Mouse (Mus musculus) gastrocnemius, postnatal 4 days (tissue): ENCODE measurements around the gene Agap2. TPM values are rescaled to one million over a fixed set of nuclear protein-coding genes. Genes with fewer than 3 reads are reported as not detected.

Experiments
- DNase-seq, 2 experiments: peaks; one replicate each; pipeline ENCODE4 v3.0.0; 2021 to 2022; ENCODE audit warnings: low spot score in 2 of 2, mixed read lengths in 2 of 2
- long read RNA-seq, 2 experiments: library from polyadenylated mRNA; stranded (forward); transcript quantifications; one replicate each; pipeline ENCODE4 v2.0.0; 2021
- total RNA-seq, 2 experiments: library from RNA; stranded (reverse); gene quantifications; 2 replicates each; pipeline ENCODE4 v1.2.3; 2021

The Agap2 gene
- total RNA-seq, result 1 to 10 TPM; 1.7 to 2.6 TPM
- long read RNA-seq, experiment 1, partial matches to known transcripts, result 0 of 1 reads
- long read RNA-seq, experiment 1, other reads (novel, unspliced or antisense), result 1 of 1 reads
- long read RNA-seq, experiment 2, partial matches to known transcripts, result 0 of 1 reads
- long read RNA-seq, experiment 2, other reads (novel, unspliced or antisense), result 1 of 1 reads

GRCm38 (mm10) chr10:127075080-127075479 is at the start of gene Agap2:
Agap2 (plus strand) TSS chr10:127075284.
- no peak for DNase-seq

GRCm38 (mm10) chr10:127030336-127031296 is 44.5 kb upstream of the Agap2 start, which contains the start of gene Tsfm:
Tsfm (minus strand) TSS chr10:127030840.
- peak; percentile 93 to 94 for DNase-seq

- no peak for DNase-seq
Measured at GRCm38 (mm10) chr10:127033301-127033741, 41.8 kb upstream of the Agap2 start.

- no peak for DNase-seq
Measured at GRCm38 (mm10) chr10:127036273-127036672, 38.8 kb upstream of the Agap2 start.

GRCm38 (mm10) chr10:127037641-127038040 is 37.4 kb upstream of the Agap2 start:
- DNase-seq, result no peak

GRCm38 (mm10) chr10:127040569-127041214 is 34.4 kb upstream of the Agap2 start:
- peak in 1 of 2 experiments; percentile 43 for DNase-seq

GRCm38 (mm10) chr10:127041274-127041766 is 33.8 kb upstream of the Agap2 start, which contains the start of the genes Mettl1 and Eef1akmt3:
Mettl1 (plus strand) TSS chr10:127041414.
Eef1akmt3 (minus strand) TSS chr10:127041513.
- peak; percentile 50 to 52 for DNase-seq

GRCm38 (mm10) chr10:127041774-127042338 is 33.2 kb upstream of the Agap2 start:
- DNase-seq, result peak; percentile 81 to 93

- no peak for DNase-seq
Measured at GRCm38 (mm10) chr10:127042468-127043115, 32.5 kb upstream of the Agap2 start.

- no peak for DNase-seq
Measured at GRCm38 (mm10) chr10:127043187-127043586, 31.9 kb upstream of the Agap2 start.

- DNase-seq, result no peak
Measured at GRCm38 (mm10) chr10:127047954-127048353, 27.1 kb upstream of the Agap2 start, which contains the start of gene Cyp27b1. Cyp27b1 (plus strand) TSS chr10:127048250.

- DNase-seq, result no peak
Measured at GRCm38 (mm10) chr10:127048608-127049394, 26.3 kb upstream of the Agap2 start.

GRCm38 (mm10) chr10:127049395-127050118 is 25.5 kb upstream of the Agap2 start:
- DNase-seq, result no peak

- no peak for DNase-seq
Measured at GRCm38 (mm10) chr10:127050119-127050474, 25.0 kb upstream of the Agap2 start.

GRCm38 (mm10) chr10:127054646-127055045 is 20.4 kb upstream of the Agap2 start:
- no peak for DNase-seq

- no peak for DNase-seq
Measured at GRCm38 (mm10) chr10:127055406-127055805, 19.7 kb upstream of the Agap2 start.

GRCm38 (mm10) chr10:127056490-127056889 is 18.6 kb upstream of the Agap2 start:
- DNase-seq, result no peak

- peak; percentile 58 to 75 for DNase-seq
Measured at GRCm38 (mm10) chr10:127058161-127058560, 16.9 kb upstream of the Agap2 start.

- DNase-seq, result no peak
Measured at GRCm38 (mm10) chr10:127058708-127059107, 16.4 kb upstream of the Agap2 start.
